Mouse (Mus musculus) heart, postnatal 0 days (tissue): ENCODE results near the gene Pccb.

ENCODE experiments used
- CTCF ChIP-seq: IDR thresholded peaks from 2 replicates; pipeline ENCODE4 v1.5.1; 2016; ENCODE audit warnings: antibody characterized with exemption, control low read depth, low read depth
- EP300 ChIP-seq: IDR thresholded peaks from 2 replicates; pipeline ENCODE4 v1.6.1; 2016; ENCODE audit warnings: antibody characterized with exemption, low read depth

DNA sequence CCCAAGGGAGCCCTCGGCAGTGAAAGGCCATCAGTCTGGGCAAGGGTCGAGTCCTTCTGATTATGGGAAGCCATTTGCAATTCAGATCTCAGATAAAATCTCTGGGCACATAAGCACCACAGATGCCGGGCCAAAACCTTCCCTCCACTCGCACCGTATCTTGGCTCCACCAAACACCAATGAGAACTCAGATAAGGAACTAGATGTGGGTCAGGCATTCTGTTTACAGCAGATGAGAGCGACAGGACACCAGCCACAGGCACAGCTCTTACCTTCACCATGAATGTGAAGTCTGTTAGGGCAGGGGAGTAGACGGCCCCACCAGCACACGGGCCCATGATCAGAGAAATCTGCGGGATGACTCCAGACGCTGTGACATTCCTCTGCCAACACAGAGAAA lies 22.3 kb downstream of the Pccb start:
- TF ChIP-seq EP300 (no peak), CTCF (no peak)
